Mouse (Mus musculus): ENCODE results near the gene Dcaf17. TPM values are rescaled to one million over a fixed set of nuclear protein-coding genes. Genes with fewer than 3 reads are reported as not detected.

The Dcaf17 gene
- polyA plus RNA-seq, 1 experiment from 2014 or later: 7.1 TPM

- Histone ChIP-seq H3K27ac (no peak overlapping the region), H3K4me3 (ENCODE audit: inconsistent target) (no peak overlapping the region), H3K79me2 (ENCODE audit: inconsistent target) (no peaks in the 10 kb centered on the region), H3K36me3 (ENCODE audit: inconsistent target) (no peaks in the 10 kb centered on the region)
- WGBS (ENCODE audit: missing documents): 90% methylated on average over 13 of the region's 13 CpGs
These were observed 67.3 kb downstream of the Dcaf17 start for GRCm38 (mm10) chr2:71122268-71123029.

GRCm38 (mm10) chr2:71123591-71123990, 68.5 kb downstream of the Dcaf17 start:
- H3K27ac ChIP-seq: no peak overlapping the region
- 88% methylated on average over 2 of the region's 2 CpGs for WGBS (ENCODE audit: missing documents)
- H3K79me2 ChIP-seq (ENCODE audit: inconsistent target): no peaks in the 10 kb centered on the region
- no peaks in the 10 kb centered on the region for H3K36me3 ChIP-seq (ENCODE audit: inconsistent target)
- no peak overlapping the region for H3K4me3 ChIP-seq (ENCODE audit: inconsistent target)

GRCm38 (mm10) chr2:71127779-71128534, 72.8 kb downstream of the Dcaf17 start:
- Histone ChIP-seq H3K79me2 (ENCODE audit: inconsistent target) (no peaks in the 10 kb centered on the region), H3K4me3 (ENCODE audit: inconsistent target) (no peak overlapping the region), H3K27ac (no peak overlapping the region), H3K36me3 (ENCODE audit: inconsistent target) (no peaks in the 10 kb centered on the region)
- 28% methylated on average over 9 of the region's 10 CpGs for WGBS (ENCODE audit: missing documents)

GRCm38 (mm10) chr2:71130366-71130765, 75.2 kb downstream of the Dcaf17 start:
- H3K4me3 ChIP-seq (ENCODE audit: inconsistent target): no peak overlapping the region
- no peak overlapping the region for H3K27ac ChIP-seq
- H3K79me2 ChIP-seq (ENCODE audit: inconsistent target): no peaks in the 10 kb centered on the region
- H3K36me3 ChIP-seq (ENCODE audit: inconsistent target): no peaks in the 10 kb centered on the region
- WGBS (ENCODE audit: missing documents): 95% methylated on average over 2 of the region's 2 CpGs

GRCm38 (mm10) chr2:71131866-71132496, 76.9 kb downstream of the Dcaf17 start:
- 69% methylated on average over 3 of the region's 3 CpGs for WGBS (ENCODE audit: missing documents)
- no peak overlapping the region for H3K27ac ChIP-seq
- H3K36me3 ChIP-seq (ENCODE audit: inconsistent target): no peaks in the 10 kb centered on the region
- no peak overlapping the region for H3K4me3 ChIP-seq (ENCODE audit: inconsistent target)
- H3K79me2 ChIP-seq (ENCODE audit: inconsistent target): no peaks in the 10 kb centered on the region

- Histone ChIP-seq H3K36me3 (ENCODE audit: inconsistent target) (no peaks in the 10 kb centered on the region), H3K27ac (no peak overlapping the region)
- WGBS (ENCODE audit: missing documents): 92% methylated on average over 9 of the region's 9 CpGs
These were observed 78.9 kb downstream of the Dcaf17 start for GRCm38 (mm10) chr2:71134041-71134505.

GRCm38 (mm10) chr2:71134836-71135235, 79.7 kb downstream of the Dcaf17 start:
- 79% methylated on average over 5 of the region's 5 CpGs for WGBS (ENCODE audit: missing documents)

More at GRCm38 (mm10) chr2:71134041-71134505, 78.9 kb downstream of the Dcaf17 start:
- H3K4me3 ChIP-seq (ENCODE audit: inconsistent target): no peak overlapping the region
- H3K79me2 ChIP-seq (ENCODE audit: inconsistent target): no peaks in the 10 kb centered on the region

GRCm38 (mm10) chr2:71140622-71141021, 85.5 kb downstream of the Dcaf17 start:
- Histone ChIP-seq H3K4me3 (ENCODE audit: inconsistent target) (no peak overlapping the region), H3K79me2 (ENCODE audit: inconsistent target) (no peaks in the 10 kb centered on the region), H3K36me3 (ENCODE audit: inconsistent target) (no peaks in the 10 kb centered on the region), H3K27ac (no peak overlapping the region)
- 87% methylated on average over 4 of the region's 4 CpGs for WGBS (ENCODE audit: missing documents)

More at GRCm38 (mm10) chr2:71134836-71135235, 79.7 kb downstream of the Dcaf17 start:
- Histone ChIP-seq H3K4me3 (ENCODE audit: inconsistent target) (no peak overlapping the region), H3K79me2 (ENCODE audit: inconsistent target) (no peaks in the 10 kb centered on the region), H3K27ac (no peak overlapping the region), H3K36me3 (ENCODE audit: inconsistent target) (no peaks in the 10 kb centered on the region)

- 9% methylated on average over 7 of the region's 7 CpGs for WGBS (ENCODE audit: missing documents)
- no peak overlapping the region for H3K4me3 ChIP-seq (ENCODE audit: inconsistent target)
- H3K79me2 ChIP-seq (ENCODE audit: inconsistent target): no peaks in the 10 kb centered on the region
- no peak overlapping the region for H3K27ac ChIP-seq
- H3K36me3 ChIP-seq (ENCODE audit: inconsistent target): no peaks in the 10 kb centered on the region
These were observed 87.3 kb downstream of the Dcaf17 start for GRCm38 (mm10) chr2:71142410-71142809.

- Histone ChIP-seq H3K36me3 (ENCODE audit: inconsistent target) (no peaks in the 10 kb centered on the region), H3K27ac (no peak overlapping the region), H3K4me3 (ENCODE audit: inconsistent target) (no peak overlapping the region), H3K79me2 (ENCODE audit: inconsistent target) (no peaks in the 10 kb centered on the region)
- 95% methylated on average over 4 of the region's 4 CpGs for WGBS (ENCODE audit: missing documents)
These were observed 90.7 kb downstream of the Dcaf17 start for GRCm38 (mm10) chr2:71145853-71146252.

GRCm38 (mm10) chr2:71146266-71146665, 91.1 kb downstream of the Dcaf17 start:
- Histone ChIP-seq H3K36me3 (ENCODE audit: inconsistent target) (no peaks in the 10 kb centered on the region), H3K27ac (no peak overlapping the region), H3K79me2 (ENCODE audit: inconsistent target) (no peaks in the 10 kb centered on the region), H3K4me3 (ENCODE audit: inconsistent target) (no peak overlapping the region)
- 75% methylated on average over 3 of the region's 3 CpGs for WGBS (ENCODE audit: missing documents)

GRCm38 (mm10) chr2:71147816-71148215, 92.7 kb downstream of the Dcaf17 start:
- no peaks in the 10 kb centered on the region for H3K79me2 ChIP-seq (ENCODE audit: inconsistent target)
- H3K4me3 ChIP-seq (ENCODE audit: inconsistent target): no peak overlapping the region
- no peak overlapping the region for H3K27ac ChIP-seq
- no peaks in the 10 kb centered on the region for H3K36me3 ChIP-seq (ENCODE audit: inconsistent target)
- 81% methylated on average over 6 of the region's 6 CpGs for WGBS (ENCODE audit: missing documents)

All from macrophage (primary cell).